Mouse (Mus musculus): ENCODE data around the gene Gpsm1. TPM values are rescaled to one million over a fixed set of nuclear protein-coding genes. Genes with fewer than 3 reads are reported as not detected.

Gene Gpsm1
- polyA plus RNA-seq (2014; fragmentation: Nextera tagmentation; extraction: Ambion mirVana) = 36.5 and 36.9 TPM in 2 replicates

DNA sequence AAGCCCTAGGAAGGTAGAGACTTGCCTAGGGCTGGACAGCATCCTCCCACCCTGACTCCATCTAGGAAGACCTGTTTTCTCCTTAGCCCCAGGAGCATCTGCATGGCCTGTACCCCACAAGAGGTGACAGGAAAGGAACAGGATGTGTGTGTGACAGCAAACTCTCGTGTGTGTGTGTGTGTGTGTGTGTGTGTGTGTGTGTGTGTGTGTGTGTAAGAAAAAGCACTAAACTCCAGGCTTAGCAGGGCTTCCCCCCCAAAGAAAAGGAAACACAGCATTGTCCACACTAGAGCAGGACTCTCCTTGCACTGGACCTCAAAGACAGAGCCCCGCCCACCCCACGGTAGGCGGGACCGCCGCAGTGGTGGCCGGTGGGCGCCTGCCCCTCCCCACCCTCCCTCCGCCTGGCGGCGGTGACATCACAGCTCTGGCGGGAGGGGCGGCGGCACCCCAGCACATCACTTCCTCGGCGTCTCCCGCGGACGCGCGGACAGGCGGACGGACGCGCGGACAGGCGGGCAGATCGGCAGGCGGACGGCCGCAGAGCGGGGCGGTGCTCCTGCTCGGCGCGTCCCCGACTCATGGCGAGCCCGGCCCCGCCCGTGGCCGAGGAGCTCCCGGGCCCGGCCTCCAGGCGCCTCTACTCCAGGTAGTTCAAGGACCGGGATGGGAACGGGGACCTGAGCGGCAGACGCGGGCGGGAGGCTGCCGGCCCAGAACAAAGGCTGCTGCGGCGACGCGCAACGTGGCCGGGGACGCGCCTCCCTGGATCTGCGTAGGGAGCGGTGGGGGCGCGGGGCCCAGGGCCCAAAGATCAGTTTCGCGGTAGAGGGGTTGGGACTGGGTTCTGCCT lies at the start of gene Gpsm1:
Gene Gpsm1, plus strand, starts transcription at position 444 of the 853 bp plus-strand sequence.
- under 1% methylated on average over 57 of the region's 66 CpGs for WGBS
- Histone ChIP-seq H3K4me1 (ENCODE audit: control insufficient read depth in 2 of 2, insufficient read depth in 2 of 2, low read length in 2 of 2) (peaks cover 39 to 50% of the 10 kb centered on the region in 2 experiments), H3K27ac (replicated peaks in 1 of 2; ENCODE audit: control insufficient read depth in 1 of 2, insufficient read depth in 1 of 2, low read depth in 2 of 2, low read length in 2 of 2) (peak within 1 kb of the TSS; percentile 89)

DNA sequence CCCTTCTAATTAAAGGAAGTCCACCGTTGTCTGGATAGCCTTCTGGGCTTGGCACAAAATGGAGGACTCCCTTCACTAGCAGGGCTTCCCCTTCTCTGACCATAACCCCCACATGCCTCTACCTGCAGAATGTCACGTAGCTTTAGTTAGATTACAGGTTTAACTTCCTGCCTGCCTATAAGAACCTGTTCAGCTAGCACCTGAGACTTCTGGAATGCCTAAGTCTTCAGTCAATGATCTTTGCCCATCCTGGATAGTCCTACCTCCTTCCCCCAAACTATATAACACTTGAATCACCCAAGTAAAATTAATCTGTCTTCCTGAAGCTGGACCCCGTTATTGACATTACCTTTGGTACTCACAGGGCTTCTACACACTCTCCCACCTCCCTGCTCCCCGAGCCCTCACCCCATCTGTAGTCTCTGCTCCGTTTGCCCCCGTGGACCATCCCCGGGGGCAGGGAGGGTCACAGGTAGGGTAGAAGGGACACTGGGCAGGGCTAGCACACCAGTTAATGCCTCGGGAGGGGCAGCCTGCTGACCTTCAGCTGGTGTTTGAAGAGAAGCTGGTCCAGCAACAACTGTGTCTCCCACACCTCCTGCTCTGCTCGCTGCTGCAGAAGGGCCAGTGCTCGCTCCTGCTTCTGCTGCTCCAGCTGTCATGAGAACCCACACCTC lies 49.1 kb upstream of the Gpsm1 start:
- Histone ChIP-seq H3K27me3 (ENCODE audit: control insufficient read depth, insufficient read depth, low read length) (no peaks in the 10 kb centered on the region), H3K4me2 (ENCODE audit: low read length) (no peak overlapping the region), H3K4me1 (ENCODE audit: control insufficient read depth in 2 of 2, insufficient read depth in 2 of 2, low read length in 2 of 2) (no peaks in the 10 kb centered on the region; a peak in 1 of 4 replicates), H3K27ac (replicated peaks in 1 of 2; ENCODE audit: control insufficient read depth in 1 of 2, insufficient read depth in 1 of 2, low read depth in 2 of 2, low read length in 2 of 2) (no peak overlapping the region), H3K36me3 (ENCODE audit: control insufficient read depth, insufficient read depth, low read length) (no peaks in the 10 kb centered on the region), H3K9me3 (ENCODE audit: control insufficient read depth, low read length) (no peaks in the 10 kb centered on the region), H3K4me3 (ENCODE audit: control insufficient read depth in 1 of 2, insufficient read depth in 1 of 2, low read depth in 1 of 2, low read length in 2 of 2) (no peak overlapping the region), H3K9ac (ENCODE audit: low read length) (no peak overlapping the region)
- no peak for ATAC-seq (ENCODE audit: insufficient number of reproducible peaks, insufficient read depth, low FRiP score, low read depth)
- 69% methylated on average over 10 of the region's 10 CpGs for WGBS

More for the DNA sequence above, at the start of gene Gpsm1:
- Histone ChIP-seq H3K4me2 (ENCODE audit: low read length) (peak within 1 kb of the TSS; percentile 93), H3K36me3 (ENCODE audit: control insufficient read depth, insufficient read depth, low read length) (no peaks in the 10 kb centered on the region; the same call in 1 of the 2 replicates), H3K9ac (ENCODE audit: low read length) (peak within 1 kb of the TSS; percentile 88), H3K4me3 (ENCODE audit: control insufficient read depth in 1 of 2, insufficient read depth in 1 of 2, low read depth in 1 of 2, low read length in 2 of 2) (peak within 1 kb of the TSS; percentile 71 to 87), H3K27me3 (ENCODE audit: control insufficient read depth, insufficient read depth, low read length) (no peaks in the 10 kb centered on the region), H3K9me3 (ENCODE audit: control insufficient read depth, low read length) (no peaks in the 10 kb centered on the region)
- ATAC-seq (ENCODE audit: insufficient number of reproducible peaks, insufficient read depth, low FRiP score, low read depth) = peak; percentile 82

- ATAC-seq (ENCODE audit: insufficient number of reproducible peaks, insufficient read depth, low FRiP score, low read depth) = no peak
- Histone ChIP-seq H3K9me3 (ENCODE audit: control insufficient read depth, low read length) (no peaks in the 10 kb centered on the region), H3K4me2 (ENCODE audit: low read length) (no peak overlapping the region), H3K4me1 (ENCODE audit: control insufficient read depth in 2 of 2, insufficient read depth in 2 of 2, low read length in 2 of 2) (no peaks in the 10 kb centered on the region; a peak in 1 of 4 replicates), H3K27ac (replicated peaks in 1 of 2; ENCODE audit: control insufficient read depth in 1 of 2, insufficient read depth in 1 of 2, low read depth in 2 of 2, low read length in 2 of 2) (no peak overlapping the region), H3K4me3 (ENCODE audit: control insufficient read depth in 1 of 2, insufficient read depth in 1 of 2, low read depth in 1 of 2, low read length in 2 of 2) (no peak overlapping the region), H3K36me3 (ENCODE audit: control insufficient read depth, insufficient read depth, low read length) (no peaks in the 10 kb centered on the region), H3K27me3 (ENCODE audit: control insufficient read depth, insufficient read depth, low read length) (no peaks in the 10 kb centered on the region), H3K9ac (ENCODE audit: low read length) (no peak overlapping the region)
- WGBS = 52% methylated on average over 3 of the region's 3 CpGs
These were observed 47.1 kb upstream of the Gpsm1 start for GRCm38 (mm10) chr2:26268216-26268615.

DNA sequence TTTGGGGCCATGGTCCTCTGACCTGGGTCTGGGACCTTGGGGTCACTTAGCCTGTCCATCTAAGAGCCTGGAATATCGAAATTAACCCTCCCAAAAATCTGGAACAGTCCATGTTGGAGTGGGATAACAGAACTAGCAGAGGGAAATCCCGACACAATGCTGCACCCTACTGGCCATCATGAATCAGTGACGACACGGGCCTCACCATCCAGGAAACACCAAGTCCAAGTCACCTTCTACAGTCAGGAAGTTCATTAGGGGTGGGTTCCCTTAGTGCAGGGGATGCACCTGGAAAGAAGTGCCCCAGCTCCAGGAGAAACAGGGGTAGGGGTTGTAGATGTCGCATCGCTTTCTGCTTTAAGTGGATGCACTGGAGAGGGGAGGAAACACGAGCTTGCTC lies 41.7 kb upstream of the Gpsm1 start:
- Histone ChIP-seq H3K27me3 (ENCODE audit: control insufficient read depth, insufficient read depth, low read length) (no peaks in the 10 kb centered on the region), H3K4me2 (ENCODE audit: low read length) (no peak overlapping the region), H3K9ac (ENCODE audit: low read length) (no peak overlapping the region), H3K27ac (replicated peaks in 1 of 2; ENCODE audit: control insufficient read depth in 1 of 2, insufficient read depth in 1 of 2, low read depth in 2 of 2, low read length in 2 of 2) (no peak overlapping the region), H3K9me3 (ENCODE audit: control insufficient read depth, low read length) (no peaks in the 10 kb centered on the region), H3K4me1 (ENCODE audit: control insufficient read depth in 2 of 2, insufficient read depth in 2 of 2, low read length in 2 of 2) (no peaks in the 10 kb centered on the region), H3K36me3 (ENCODE audit: control insufficient read depth, insufficient read depth, low read length) (no peaks in the 10 kb centered on the region), H3K4me3 (ENCODE audit: control insufficient read depth in 1 of 2, insufficient read depth in 1 of 2, low read depth in 1 of 2, low read length in 2 of 2) (no peak overlapping the region)
- 19% methylated on average over 7 of the region's 7 CpGs for WGBS
- no peak for ATAC-seq (ENCODE audit: insufficient number of reproducible peaks, insufficient read depth, low FRiP score, low read depth)

DNA sequence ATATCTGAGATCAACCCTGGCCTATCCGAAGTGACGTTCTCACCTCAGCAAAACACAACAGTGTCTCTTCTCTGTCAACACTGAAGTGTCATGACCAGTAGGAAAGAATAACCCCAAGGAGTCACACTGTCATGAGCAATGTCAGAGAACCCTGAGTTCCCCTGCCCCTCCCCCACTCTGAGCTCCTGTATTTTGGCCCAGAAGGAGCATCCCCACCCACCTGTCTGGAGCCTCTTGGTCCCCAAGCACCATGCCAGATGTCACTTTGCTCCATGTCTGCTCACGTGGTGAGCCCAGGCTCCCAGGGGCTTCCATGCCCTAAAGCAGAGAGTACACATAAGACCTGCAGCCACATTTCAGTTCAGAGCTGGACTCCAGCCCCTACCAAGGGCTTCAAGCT lies 35.6 kb upstream of the Gpsm1 start:
- Histone ChIP-seq H3K4me1 (ENCODE audit: control insufficient read depth in 2 of 2, insufficient read depth in 2 of 2, low read length in 2 of 2) (no peaks in the 10 kb centered on the region), H3K4me3 (ENCODE audit: control insufficient read depth in 1 of 2, insufficient read depth in 1 of 2, low read depth in 1 of 2, low read length in 2 of 2) (no peak overlapping the region), H3K36me3 (ENCODE audit: control insufficient read depth, insufficient read depth, low read length) (no peaks in the 10 kb centered on the region), H3K27ac (replicated peaks in 1 of 2; ENCODE audit: control insufficient read depth in 1 of 2, insufficient read depth in 1 of 2, low read depth in 2 of 2, low read length in 2 of 2) (no peak overlapping the region), H3K9me3 (ENCODE audit: control insufficient read depth, low read length) (no peaks in the 10 kb centered on the region), H3K4me2 (ENCODE audit: low read length) (no peak overlapping the region), H3K27me3 (ENCODE audit: control insufficient read depth, insufficient read depth, low read length) (no peaks in the 10 kb centered on the region), H3K9ac (ENCODE audit: low read length) (no peak overlapping the region)
- ATAC-seq (ENCODE audit: insufficient number of reproducible peaks, insufficient read depth, low FRiP score, low read depth) = no peak
- WGBS = 77% methylated on average over 3 of the region's 3 CpGs

DNA sequence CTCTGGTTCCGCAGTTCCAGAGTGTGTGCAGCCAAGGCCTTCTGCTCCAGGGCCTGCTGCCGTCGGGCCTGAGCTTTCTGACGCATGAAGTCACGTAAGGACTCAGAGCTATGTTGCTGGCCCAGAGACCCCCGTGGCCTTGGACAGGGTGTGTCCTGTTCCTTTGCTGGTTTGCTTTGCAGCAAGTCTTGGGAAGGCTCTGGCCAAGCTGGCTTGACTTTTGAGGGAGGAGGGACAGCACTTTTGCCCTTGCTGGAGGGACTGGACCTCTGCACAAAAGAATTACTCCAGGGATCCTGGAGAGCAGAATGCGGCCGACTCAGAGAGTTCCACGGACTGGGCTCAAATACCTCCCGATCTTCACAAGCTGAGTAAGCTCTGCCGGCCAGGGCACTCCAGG lies 34.7 kb upstream of the Gpsm1 start:
- Histone ChIP-seq H3K9ac (ENCODE audit: low read length) (no peak overlapping the region), H3K36me3 (ENCODE audit: control insufficient read depth, insufficient read depth, low read length) (no peaks in the 10 kb centered on the region), H3K9me3 (ENCODE audit: control insufficient read depth, low read length) (no peaks in the 10 kb centered on the region), H3K27ac (replicated peaks in 1 of 2; ENCODE audit: control insufficient read depth in 1 of 2, insufficient read depth in 1 of 2, low read depth in 2 of 2, low read length in 2 of 2) (no peak overlapping the region), H3K4me1 (ENCODE audit: control insufficient read depth in 2 of 2, insufficient read depth in 2 of 2, low read length in 2 of 2) (no peaks in the 10 kb centered on the region), H3K4me3 (ENCODE audit: control insufficient read depth in 1 of 2, insufficient read depth in 1 of 2, low read depth in 1 of 2, low read length in 2 of 2) (no peak overlapping the region), H3K27me3 (ENCODE audit: control insufficient read depth, insufficient read depth, low read length) (no peaks in the 10 kb centered on the region), H3K4me2 (ENCODE audit: low read length) (no peak overlapping the region)
- 74% methylated on average over 11 of the region's 11 CpGs for WGBS
- ATAC-seq (ENCODE audit: insufficient number of reproducible peaks, insufficient read depth, low FRiP score, low read depth) = no peak

DNA sequence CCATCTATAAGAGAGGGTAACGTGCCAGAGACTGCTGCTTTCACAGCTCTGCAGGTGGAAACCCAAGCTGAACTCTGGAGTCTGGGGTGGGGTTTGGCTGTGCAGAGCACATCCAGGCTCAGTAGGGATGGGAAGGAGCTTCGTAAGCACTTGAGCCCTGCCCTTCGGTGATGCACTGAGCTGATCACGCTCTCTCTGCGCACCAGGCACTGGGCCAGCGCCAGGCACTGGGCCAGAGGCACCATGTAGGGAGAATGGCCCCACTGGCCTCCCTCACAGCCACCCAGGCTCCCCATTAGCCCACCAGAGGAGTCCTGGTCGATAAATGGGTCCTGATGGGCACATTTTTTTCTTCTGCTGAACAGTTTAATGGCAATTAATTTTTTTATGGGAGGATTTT lies 29.5 kb upstream of the Gpsm1 start:
- Histone ChIP-seq H3K9ac (ENCODE audit: low read length) (no peak overlapping the region), H3K4me2 (ENCODE audit: low read length) (no peak overlapping the region), H3K27me3 (ENCODE audit: control insufficient read depth, insufficient read depth, low read length) (no peaks in the 10 kb centered on the region), H3K27ac (replicated peaks in 1 of 2; ENCODE audit: control insufficient read depth in 1 of 2, insufficient read depth in 1 of 2, low read depth in 2 of 2, low read length in 2 of 2) (no peak overlapping the region), H3K4me1 (ENCODE audit: control insufficient read depth in 2 of 2, insufficient read depth in 2 of 2, low read length in 2 of 2) (peaks cover 0 to 2% of the 10 kb centered on the region in 2 experiments; a peak in 1 of 4 replicates), H3K4me3 (ENCODE audit: control insufficient read depth in 1 of 2, insufficient read depth in 1 of 2, low read depth in 1 of 2, low read length in 2 of 2) (no peak overlapping the region), H3K36me3 (ENCODE audit: control insufficient read depth, insufficient read depth, low read length) (no peaks in the 10 kb centered on the region), H3K9me3 (ENCODE audit: control insufficient read depth, low read length) (no peaks in the 10 kb centered on the region)
- 0 out of 2 replicates have a peak, but pooled peaks have one; percentile 16 for ATAC-seq (ENCODE audit: insufficient number of reproducible peaks, insufficient read depth, low FRiP score, low read depth)
- WGBS = 61% methylated on average over 7 of the region's 7 CpGs

All from heart, embryonic 14.5 days (tissue).